Mouse (Mus musculus) stomach, embryonic 14.5 days (tissue): ENCODE measurements at regions not wholly inside any gene's neighbourhood (a gene's known extent, or its start where the extent isn't known, plus 50 kb on each side); places are given as distances from the start of the nearest gene placed in this dataset.
"Not testable (repeated sequence)": the region's sequence is repeated elsewhere in the genome, so short reads cannot be mapped to it uniquely, and the experiment has no call there.

ENCODE experiments used
- ATAC-seq: fragments of 200-750 bp; cut with Nextera tagmentation; 2 replicates; pipeline ENCODE4 v1.8.0; 2017; ENCODE audit warnings: low read depth, moderate TSS enrichment; ENCODE audit not compliant: insufficient number of reproducible peaks, insufficient read depth, low FRiP score
- H3K27ac ChIP-seq: fragments of 300-500 bp; sonication (generic); 2 replicates; pipeline ENCODE4 v1.5.1; 2014; ENCODE audit warnings: mild to moderate bottlenecking, low read length, moderate library complexity, mixed read lengths
- H3K27me3 ChIP-seq: fragments of 300-500 bp; sonication (generic); 2 replicates; pipeline ENCODE4 v1.6.1; 2014; ENCODE audit warnings: low read length, control low read depth, mixed read lengths; ENCODE audit not compliant: control insufficient read depth, insufficient read depth
- H3K36me3 ChIP-seq: fragments of 300-500 bp; sonication (generic); 2 replicates; pipeline ENCODE4 v1.6.1; 2014; ENCODE audit warnings: mild to moderate bottlenecking, control low read depth, low read length, moderate library complexity, mixed read lengths; ENCODE audit not compliant: control insufficient read depth, insufficient read depth
- H3K4me1 ChIP-seq: fragments of 300-500 bp; sonication (generic); 2 replicates; pipeline ENCODE4 v1.6.1; 2014; ENCODE audit warnings: low read length, control low read depth, mixed read lengths; ENCODE audit not compliant: control insufficient read depth, insufficient read depth
- H3K4me2 ChIP-seq: fragments of 300-500 bp; sonication (generic); replicated peaks from 2 replicates; pipeline ENCODE4 v1.6.1; 2014; ENCODE audit warnings: low read depth, low read length, control low read depth
- H3K4me3 ChIP-seq: fragments of 300-500 bp; sonication (generic); 2 replicates; pipeline ENCODE4 v1.5.1; 2014; ENCODE audit warnings: low read depth, low read length, control low read depth
- H3K9ac ChIP-seq: fragments of 300-500 bp; sonication (generic); replicated peaks from 2 replicates; pipeline ENCODE4 v1.6.1; 2014; ENCODE audit warnings: low read depth, mild to moderate bottlenecking, control low read depth, low read length, moderate library complexity, mixed read lengths
- H3K9me3 ChIP-seq: fragments of 300-500 bp; sonication (generic); 2 replicates; pipeline ENCODE4 v1.6.1; 2016; ENCODE audit warnings: low read depth, low read length, control low read depth; ENCODE audit not compliant: control insufficient read depth
- WGBS: fragments of 180-500 bp; shearing (Covaris S2); extraction: QIAGEN DNeasy Blood & Tissue Kit; methylation state at CpG from one replicate; pipeline ENCODE4 v1.1.7; 2014; 5-methylcytosine and 5-hydroxymethylcytosine counted together

- ATAC-seq: no peak
- Histone ChIP-seq H3K4me3 (no peak overlapping the region), H3K9ac (no peak overlapping the region)
Observed at GRCm38 (mm10) chr8:96092931-96093330, 204.6 kb upstream of the Got2 start.

GRCm38 (mm10) chr8:96090231-96090630 is 201.9 kb upstream of the Got2 start:
- H3K27me3 ChIP-seq: no peaks in the 10 kb centered on the region
- H3K4me2 ChIP-seq: no peak overlapping the region
- no peaks in the 10 kb centered on the region for H3K36me3 ChIP-seq
- no peak overlapping the region for H3K27ac ChIP-seq
- no peaks in the 10 kb centered on the region for H3K9me3 ChIP-seq
- no peaks in the 10 kb centered on the region for H3K4me1 ChIP-seq
- WGBS: 71% methylated on average over 1 of the region's 1 CpGs
- no peak overlapping the region for H3K4me3 ChIP-seq
- no peak for ATAC-seq
- no peak overlapping the region for H3K9ac ChIP-seq

More at GRCm38 (mm10) chr8:96092931-96093330, 204.6 kb upstream of the Got2 start:
- Histone ChIP-seq H3K27me3 (no peaks in the 10 kb centered on the region), H3K27ac (no peak overlapping the region), H3K36me3 (no peaks in the 10 kb centered on the region), H3K4me1 (no peaks in the 10 kb centered on the region), H3K4me2 (no peak overlapping the region), H3K9me3 (no peaks in the 10 kb centered on the region)
- 89% methylated on average over 3 of the region's 3 CpGs for WGBS

- H3K4me1 ChIP-seq: no peaks in the 10 kb centered on the region
- 76% methylated on average over 5 of the region's 5 CpGs for WGBS
- H3K36me3 ChIP-seq: no peaks in the 10 kb centered on the region
- H3K9me3 ChIP-seq: no peaks in the 10 kb centered on the region
- no peak overlapping the region for H3K4me2 ChIP-seq
- no peak for ATAC-seq
- H3K9ac ChIP-seq: no peak overlapping the region
- no peaks in the 10 kb centered on the region for H3K27me3 ChIP-seq
- no peak overlapping the region for H3K4me3 ChIP-seq
- H3K27ac ChIP-seq: no peak overlapping the region
Observed at GRCm38 (mm10) chr8:96068306-96068705, 180.0 kb upstream of the Got2 start.

- no peak overlapping the region for H3K27ac ChIP-seq
- no peaks in the 10 kb centered on the region for H3K4me1 ChIP-seq
- no peak for ATAC-seq
- no peaks in the 10 kb centered on the region for H3K9me3 ChIP-seq
- no peak overlapping the region for H3K4me3 ChIP-seq
- H3K36me3 ChIP-seq: no peaks in the 10 kb centered on the region
- no peak overlapping the region for H3K9ac ChIP-seq
- H3K4me2 ChIP-seq: no peak overlapping the region
- no peaks in the 10 kb centered on the region for H3K27me3 ChIP-seq
- 64% methylated on average over 3 of the region's 3 CpGs for WGBS
Observed at GRCm38 (mm10) chr8:96047686-96048085, 159.3 kb upstream of the Got2 start.

DNA sequence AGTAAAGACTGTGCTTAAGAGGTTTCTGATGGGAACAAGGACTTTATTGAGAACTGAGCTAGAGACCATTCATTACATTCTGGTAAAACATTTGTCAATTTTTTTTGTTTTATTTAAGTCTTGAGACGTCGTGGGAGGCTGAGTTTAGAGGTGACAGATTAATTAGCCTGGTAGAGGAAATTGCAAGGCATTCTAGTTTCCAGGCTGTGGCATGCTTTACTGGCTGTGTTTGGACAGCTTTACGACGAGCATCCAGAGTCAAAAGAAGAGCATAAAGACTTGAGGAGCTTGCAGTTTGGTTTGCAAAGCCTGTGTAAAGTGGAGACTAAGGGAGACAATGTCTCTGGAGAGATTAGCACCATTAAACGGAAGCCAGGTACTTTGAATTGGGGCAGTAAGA is 154.0 kb upstream of the Got2 start:
- Histone ChIP-seq H3K4me3 (no peak overlapping the region), H3K4me2 (no peak overlapping the region), H3K9me3 (no peaks in the 10 kb centered on the region), H3K36me3 (no peaks in the 10 kb centered on the region), H3K9ac (no peak overlapping the region), H3K27ac (no peak overlapping the region), H3K4me1 (peaks cover 3% of the 10 kb centered on the region; the same call in 1 of the 2 replicates), H3K27me3 (no peaks in the 10 kb centered on the region)
- ATAC-seq: no peak
- 22% methylated on average over 5 of the region's 5 CpGs for WGBS

DNA sequence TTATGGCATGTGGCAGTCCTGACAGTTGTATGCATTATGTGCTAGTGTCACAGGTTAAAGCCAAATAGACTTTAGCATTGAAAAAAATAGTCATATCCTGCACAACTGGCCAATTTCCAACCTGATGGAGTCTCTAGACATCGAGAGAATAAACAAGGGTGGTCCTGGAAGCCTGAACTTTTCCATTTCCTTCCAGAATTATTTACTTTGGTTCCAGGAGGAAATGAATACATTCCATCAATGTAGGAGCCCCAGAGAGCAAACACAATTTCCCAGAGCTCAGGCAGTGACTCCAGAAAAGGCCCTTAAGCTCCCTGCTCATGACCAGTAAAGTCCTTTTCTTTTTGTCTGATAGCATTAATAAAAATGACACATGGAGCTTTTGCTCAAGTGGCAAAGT is 151.9 kb upstream of the Got2 start:
- H3K4me2 ChIP-seq: no peak overlapping the region
- no peak overlapping the region for H3K27ac ChIP-seq
- H3K4me1 ChIP-seq: peaks cover 3% of the 10 kb centered on the region; the same call in 1 of the 2 replicates
- H3K9me3 ChIP-seq: no peaks in the 10 kb centered on the region
- H3K36me3 ChIP-seq: no peaks in the 10 kb centered on the region
- ATAC-seq: no peak
- 6% methylated on average over 1 of the region's 1 CpGs for WGBS
- H3K27me3 ChIP-seq: no peaks in the 10 kb centered on the region
- H3K4me3 ChIP-seq: no peak overlapping the region
- H3K9ac ChIP-seq: no peak overlapping the region

GRCm38 (mm10) chr8:96018742-96019141 is 130.4 kb upstream of the Got2 start:
- H3K4me2 ChIP-seq, ATAC-seq, H3K9ac ChIP-seq, H3K36me3 ChIP-seq, H3K9me3 ChIP-seq, H3K27ac ChIP-seq, H3K27me3 ChIP-seq, H3K4me1 ChIP-seq, H3K4me3 ChIP-seq: not testable (repeated sequence)
- WGBS: 84% methylated on average over 3 of the region's 3 CpGs

DNA sequence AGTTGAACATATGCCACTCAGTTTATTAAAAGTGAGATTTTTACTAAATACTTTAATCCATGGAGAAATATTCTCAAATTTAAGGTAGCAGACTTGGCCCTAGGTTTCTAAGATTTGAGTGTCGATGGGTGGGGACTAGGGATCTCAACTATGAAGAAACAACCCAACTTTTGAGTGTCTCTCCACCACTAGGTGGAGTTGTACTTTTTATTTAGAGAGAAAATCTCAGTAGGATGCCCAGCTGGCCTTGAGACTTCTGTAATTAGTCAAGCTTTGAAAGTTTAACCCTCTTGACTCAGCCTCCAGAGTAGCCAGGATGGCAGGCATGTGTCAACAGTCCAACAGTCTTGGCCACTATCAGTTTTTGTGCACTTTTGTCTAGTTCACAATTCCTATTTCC is 123.7 kb upstream of the Got2 start:
- Histone ChIP-seq H3K4me3 (no peak overlapping the region), H3K9me3 (no peaks in the 10 kb centered on the region), H3K27me3 (no peaks in the 10 kb centered on the region), H3K4me1 (no peaks in the 10 kb centered on the region), H3K4me2 (no peak overlapping the region), H3K27ac (no peak overlapping the region), H3K36me3 (no peaks in the 10 kb centered on the region), H3K9ac (no peak overlapping the region)
- ATAC-seq: no peak
- 81% methylated on average over 1 of the region's 1 CpGs for WGBS

DNA sequence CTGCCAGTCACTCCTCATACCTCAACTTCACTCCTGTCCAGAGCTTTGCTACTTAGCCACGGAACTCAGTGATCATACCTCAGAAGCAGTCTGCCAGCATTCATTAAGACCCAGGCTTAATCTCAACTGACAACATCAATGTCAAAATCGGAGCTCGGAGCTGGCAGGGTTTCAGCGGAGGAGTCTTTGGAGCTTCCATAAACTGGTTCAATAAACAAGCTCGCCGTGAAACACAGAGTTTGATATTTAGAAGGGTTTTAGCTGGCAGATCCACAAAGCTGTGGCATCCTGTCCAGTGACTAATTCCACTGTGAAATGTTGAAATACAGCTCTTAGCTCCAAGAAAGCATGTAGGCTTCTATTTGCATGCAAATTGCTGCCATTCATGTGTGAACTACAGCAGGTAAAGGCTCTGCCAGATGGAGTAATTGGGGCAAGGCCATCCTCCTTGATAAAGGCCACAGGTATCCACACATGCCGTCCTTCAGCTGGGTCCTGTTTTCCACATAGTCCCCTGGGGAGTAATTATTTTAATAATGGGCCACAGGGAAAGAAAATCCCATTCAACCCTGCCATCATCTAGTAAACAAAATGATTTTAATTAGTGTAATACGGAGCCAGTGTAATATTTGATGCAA is 103.6 kb upstream of the Got2 start:
- H3K9ac ChIP-seq: no peak overlapping the region
- no peaks in the 10 kb centered on the region for H3K27me3 ChIP-seq
- no peaks in the 10 kb centered on the region for H3K36me3 ChIP-seq
- 77% methylated on average over 8 of the region's 8 CpGs for WGBS
- H3K4me3 ChIP-seq: no peak overlapping the region
- no peaks in the 10 kb centered on the region for H3K9me3 ChIP-seq
- no peak for ATAC-seq
- no peaks in the 10 kb centered on the region for H3K4me1 ChIP-seq
- no peak overlapping the region for H3K4me2 ChIP-seq
- no peak overlapping the region for H3K27ac ChIP-seq
